Mouse (Mus musculus) myocyte (in vitro differentiated cells): ENCODE measurements at regions not wholly inside any gene's neighbourhood (a gene's known extent, or its start where the extent isn't known, plus 50 kb on each side); places are given as distances from the start of the nearest gene placed in this dataset.

Source experiments
- H3K27me3 ChIP-seq: one replicate; pipeline ENCODE4 v1.6.1; 2011; ENCODE audit not compliant: control insufficient read depth, insufficient read depth, insufficient read length
- H3K36me3 ChIP-seq: one replicate; pipeline ENCODE4 v1.6.1; 2011; ENCODE audit not compliant: control insufficient read depth, insufficient read depth
- H3K4me2 ChIP-seq: one replicate; pipeline ENCODE4 v1.6.1; 2011; ENCODE audit warnings: low read depth, control low read depth
- H3K4me3 ChIP-seq: one replicate; pipeline ENCODE4 v1.5.1; 2011; ENCODE audit warnings: mild to moderate bottlenecking, control low read depth, moderate library complexity
- H3K79me2 ChIP-seq: one replicate; pipeline ENCODE4 v1.6.1; 2011; ENCODE audit not compliant: control insufficient read depth, insufficient read depth
- H3ac ChIP-seq: one replicate; pipeline ENCODE4 v1.6.1; 2011; ENCODE audit not compliant: control insufficient read depth, insufficient read length
- CEBPB ChIP-seq: IDR thresholded peaks from 2 replicates; pipeline ENCODE4 v1.6.1; 2011; ENCODE audit warnings: mild to moderate bottlenecking, moderate library complexity; ENCODE audit not compliant: poor library complexity, insufficient read depth, severe bottlenecking
- E2F4 ChIP-seq: IDR thresholded peaks from one replicate; pipeline ENCODE4 v1.6.1; 2011; ENCODE audit warnings: mild to moderate bottlenecking, control low read depth, moderate library complexity; ENCODE audit not compliant: insufficient read depth
- MAX ChIP-seq: IDR thresholded peaks from one replicate; pipeline ENCODE4 v1.6.1; 2011; ENCODE audit warnings: low read depth, mild to moderate bottlenecking, control low read depth
- MYOD1 ChIP-seq, 3 experiments: IDR thresholded peaks; one replicate each; pipeline ENCODE4 v1.6.1; 2011; ENCODE audit warnings: control low read depth in 2 of 3, low read depth in 2 of 3, mild to moderate bottlenecking in 2 of 3, moderate library complexity in 1 of 3; ENCODE audit not compliant: insufficient read length in 2 of 3, control insufficient read depth in 1 of 3
- MYOG ChIP-seq, 3 experiments: IDR thresholded peaks; one replicate each; pipeline ENCODE4 v1.6.1; 2011; ENCODE audit warnings: control low read depth in 2 of 3, low read depth in 2 of 3, mild to moderate bottlenecking in 2 of 3; ENCODE audit not compliant: insufficient read length in 2 of 3, control insufficient read depth in 1 of 3, insufficient read depth in 1 of 3
- POLR2A ChIP-seq: IDR thresholded peaks from one replicate; pipeline ENCODE4 v1.6.1; 2011; ENCODE audit warnings: low read depth, mild to moderate bottlenecking, control low read depth, moderate library complexity; ENCODE audit not compliant: insufficient read length
- POLR2AphosphoS2 ChIP-seq: IDR thresholded peaks from one replicate; pipeline ENCODE4 v1.6.1; 2011; ENCODE audit warnings: low read depth, control low read depth; ENCODE audit not compliant: insufficient read length
- REST ChIP-seq: IDR thresholded peaks from one replicate; pipeline ENCODE4 v1.6.1; 2011; ENCODE audit warnings: mild to moderate bottlenecking, control low read depth, moderate library complexity; ENCODE audit not compliant: insufficient read depth, insufficient read length
- SRF ChIP-seq: IDR thresholded peaks from one replicate; pipeline ENCODE4 v1.6.1; 2011; ENCODE audit warnings: low read depth; ENCODE audit not compliant: control insufficient read depth, insufficient read length
- TCF12 ChIP-seq: IDR thresholded peaks from one replicate; pipeline ENCODE4 v1.6.1; 2011; ENCODE audit warnings: mild to moderate bottlenecking, control low read depth; ENCODE audit not compliant: poor library complexity, insufficient read depth, severe bottlenecking
- TCF3 ChIP-seq: IDR thresholded peaks from one replicate; pipeline ENCODE4 v1.6.1; 2011; ENCODE audit warnings: low read depth, control low read depth; ENCODE audit not compliant: insufficient read length
- USF1 ChIP-seq: IDR thresholded peaks from one replicate; pipeline ENCODE4 v1.6.1; 2011; ENCODE audit warnings: low read depth, mild to moderate bottlenecking, control low read depth, moderate library complexity

DNA sequence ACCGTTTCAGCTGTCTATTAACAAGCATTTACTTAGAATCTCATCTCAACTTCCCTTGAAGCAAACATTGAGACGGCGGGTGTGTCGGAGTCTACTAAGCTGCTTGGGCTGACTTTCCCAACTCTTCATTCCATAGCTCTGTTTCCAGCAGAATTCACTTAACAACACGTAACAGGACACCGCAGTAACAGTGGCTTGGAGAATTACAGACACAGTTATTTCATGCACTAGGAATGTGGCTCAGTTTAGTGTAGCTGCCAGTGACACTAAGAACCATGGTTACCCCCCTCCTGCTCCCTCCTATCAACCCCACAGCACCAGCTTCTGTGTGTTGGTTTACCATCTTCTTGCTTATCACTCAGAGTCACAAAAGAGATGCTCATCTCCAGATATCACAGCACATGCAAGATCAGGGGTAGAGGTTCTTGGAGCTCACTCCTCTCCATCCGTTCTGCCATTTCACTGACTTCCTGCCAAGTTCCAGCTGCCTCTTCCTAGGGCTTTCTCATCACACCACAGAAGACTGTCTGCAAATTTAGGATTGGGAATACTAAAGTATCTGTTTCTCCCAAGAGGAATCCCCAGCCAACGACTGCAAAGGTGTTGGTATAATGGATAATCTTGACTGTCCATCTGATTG is 90.7 kb downstream of the Banf2 start:
- no peaks in the 10 kb centered on the region for H3K27me3 ChIP-seq
- no peak for TF ChIP-seq MAX
- TF ChIP-seq E2F4 = no peak
- no peak for TF ChIP-seq USF1
- no peak for TF ChIP-seq SRF
- no peak for TF ChIP-seq TCF3
- TF ChIP-seq CEBPB = no peak
- no peak for TF ChIP-seq MYOG (IDR thresholded peaks at IDR 0.05; ENCODE audit: control insufficient read depth in 1 of 3, insufficient read depth in 1 of 3, insufficient read length in 2 of 3, low read depth in 2 of 3)
- no peak for TF ChIP-seq POLR2A
- TF ChIP-seq MYOD1 (IDR thresholded peaks at IDR 0.05; ENCODE audit: control insufficient read depth in 1 of 3, insufficient read length in 2 of 3, low read depth in 2 of 3) = no peak
- no peaks in the 10 kb centered on the region for H3K79me2 ChIP-seq
- no peak overlapping the region for H3K4me3 ChIP-seq
- peak overlapping the region; percentile 64 for H3K4me2 ChIP-seq
- no peaks in the 10 kb centered on the region for H3K36me3 ChIP-seq
- H3ac ChIP-seq = no peak overlapping the region

DNA sequence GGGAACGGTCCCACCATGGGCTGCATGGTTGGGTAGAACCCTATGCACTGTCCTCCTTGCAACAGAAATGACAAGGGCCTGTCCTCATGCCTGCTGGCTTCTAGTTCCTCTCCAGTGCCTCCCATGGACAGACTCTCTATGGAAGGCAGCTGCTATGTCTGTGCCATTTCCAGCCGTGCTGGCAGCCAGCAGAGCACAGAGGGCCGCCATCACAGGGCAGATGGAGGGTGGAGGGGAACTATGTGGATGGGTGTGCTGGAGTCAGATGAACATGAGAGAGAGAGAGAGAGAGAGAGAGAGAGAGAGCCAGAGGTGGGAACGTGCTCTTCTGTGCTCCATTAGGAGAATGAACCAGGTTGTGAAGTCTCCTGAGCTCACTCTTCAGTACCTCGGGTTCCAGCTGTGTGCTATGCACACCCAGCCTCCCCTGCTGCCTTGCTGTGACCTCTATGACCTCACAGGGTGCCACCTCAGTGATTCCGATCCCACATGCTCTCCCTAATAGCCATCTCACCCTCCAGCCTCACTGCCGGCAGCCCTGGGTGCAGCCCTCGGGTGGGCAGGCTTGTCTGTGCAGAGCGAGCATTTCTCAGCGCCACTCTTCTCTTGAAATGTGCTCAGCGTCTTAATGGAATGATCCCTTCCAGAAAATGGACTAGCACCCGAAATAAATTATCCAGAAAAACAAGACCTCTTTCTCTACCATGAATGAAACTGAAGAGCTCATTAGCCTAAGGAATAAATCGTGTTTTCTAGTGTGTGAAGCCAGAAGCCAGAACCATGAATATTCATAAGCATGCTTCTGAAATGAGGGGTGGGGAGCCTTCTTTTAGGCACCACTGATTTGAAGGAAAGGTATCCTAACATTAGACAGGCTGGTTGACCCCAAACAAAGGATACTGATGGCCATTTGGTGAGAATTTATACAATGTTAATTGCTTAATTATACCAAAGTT is 94.5 kb downstream of the Banf2 start:
- Histone ChIP-seq H3K79me2 (no peaks in the 10 kb centered on the region), H3K27me3 (no peaks in the 10 kb centered on the region)

DNA sequence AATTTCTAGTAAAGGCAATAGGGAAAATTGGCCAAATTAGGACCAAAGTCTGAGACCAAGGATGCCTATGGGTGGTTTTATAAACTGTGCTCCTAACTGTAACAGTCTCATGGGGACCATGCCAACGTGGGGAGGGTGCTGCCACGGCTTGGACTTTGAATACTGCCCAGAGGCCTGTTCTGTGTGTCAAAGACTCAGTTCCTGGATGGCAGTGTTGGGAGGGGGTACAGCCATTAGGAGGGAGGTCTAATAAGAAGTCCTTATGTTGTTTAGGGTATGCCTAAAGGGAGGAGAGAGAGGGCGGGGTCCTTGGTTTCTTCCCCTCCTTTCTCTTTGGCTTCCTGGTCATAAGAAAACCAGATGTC is 95.2 kb downstream of the Banf2 start:
- Histone ChIP-seq H3K27me3 (no peaks in the 10 kb centered on the region), H3K4me2 (no peak overlapping the region), H3K36me3 (no peaks in the 10 kb centered on the region), H3K79me2 (no peaks in the 10 kb centered on the region), H3ac (no peak overlapping the region), H3K4me3 (no peak overlapping the region)
- TF ChIP-seq E2F4 (no peak), USF1 (no peak), SRF (no peak), MAX (no peak), POLR2A (no peak), MYOD1 (IDR thresholded peaks at IDR 0.05; ENCODE audit: control insufficient read depth in 1 of 3, insufficient read length in 2 of 3, low read depth in 2 of 3) (no peak), TCF12 (no peak), POLR2AphosphoS2 (no peak), MYOG (IDR thresholded peaks at IDR 0.05; ENCODE audit: control insufficient read depth in 1 of 3, insufficient read depth in 1 of 3, insufficient read length in 2 of 3, low read depth in 2 of 3) (no peak), CEBPB (no peak)

More for the DNA sequence above, 94.5 kb downstream of the Banf2 start:
- no peak overlapping the region for H3K4me2 ChIP-seq
- H3K36me3 ChIP-seq = no peaks in the 10 kb centered on the region
- no peak overlapping the region for H3K4me3 ChIP-seq
- TF ChIP-seq USF1 (no peak), POLR2A (no peak), E2F4 (no peak)
- no peak overlapping the region for H3ac ChIP-seq

DNA sequence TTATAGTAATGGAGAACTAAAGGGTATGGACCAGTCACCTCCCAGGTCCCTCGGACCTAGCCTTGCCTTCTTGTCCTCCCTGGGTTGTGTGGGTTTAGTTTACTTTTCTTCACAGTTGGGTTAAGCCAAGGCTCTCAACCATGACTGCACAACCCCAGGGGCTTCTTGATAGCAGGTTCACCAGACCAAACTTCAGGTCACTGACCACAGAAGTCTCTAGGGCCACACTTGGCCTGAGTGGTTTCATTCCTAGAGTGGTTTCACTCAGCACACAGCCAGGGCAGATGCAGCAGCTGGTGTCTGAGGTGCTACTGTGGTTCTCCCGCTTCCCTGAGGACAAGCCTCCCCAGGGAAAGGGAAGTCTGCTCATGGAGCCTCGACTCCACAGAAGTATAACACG is 95.7 kb downstream of the Banf2 start:
- TF ChIP-seq REST (no peak), TCF12 (no peak), MAX (no peak), CEBPB (no peak), MYOG (IDR thresholded peaks at IDR 0.05; ENCODE audit: control insufficient read depth in 1 of 3, insufficient read depth in 1 of 3, insufficient read length in 2 of 3, low read depth in 2 of 3) (peak in 1 of 3 experiments; percentile 51), MYOD1 (IDR thresholded peaks at IDR 0.05; ENCODE audit: control insufficient read depth in 1 of 3, insufficient read length in 2 of 3, low read depth in 2 of 3) (peak in 2 of 3 experiments; percentile 18 to 50), USF1 (no peak), POLR2AphosphoS2 (no peak), E2F4 (no peak)

More for the DNA sequence above, 95.7 kb downstream of the Banf2 start:
- H3K4me2 ChIP-seq = no peak overlapping the region
- H3ac ChIP-seq = no peak overlapping the region
- H3K79me2 ChIP-seq = no peaks in the 10 kb centered on the region
- no peaks in the 10 kb centered on the region for H3K27me3 ChIP-seq
- no peak overlapping the region for H3K4me3 ChIP-seq
- H3K36me3 ChIP-seq = no peaks in the 10 kb centered on the region
